Mouse (Mus musculus) stomach, embryonic 15.5 days (tissue): ENCODE measurements around the gene Grid1. TPM values are rescaled to one million over a fixed set of nuclear protein-coding genes. Genes with fewer than 3 reads are reported as not detected.

Experiments used
- ATAC-seq: fragments of 200-750 bp; cut with Nextera tagmentation; 2 replicates; pipeline ENCODE4 v1.8.0; 2017; ENCODE audit warnings: low read depth, moderate number of reproducible peaks, moderate TSS enrichment; ENCODE audit not compliant: insufficient read depth, low FRiP score
- H3K27ac ChIP-seq: fragments of 300-500 bp; sonication (generic); 2 replicates; pipeline ENCODE4 v1.5.1; 2015; ENCODE audit warnings: mild to moderate bottlenecking, inconsistent platforms
- H3K27me3 ChIP-seq: fragments of 300-500 bp; sonication (generic); replicated peaks from 2 replicates; pipeline ENCODE4 v1.6.1; 2015; ENCODE audit warnings: inconsistent platforms
- H3K36me3 ChIP-seq: fragments of 300-500 bp; sonication (generic); 2 replicates; pipeline ENCODE4 v1.6.1; 2015; ENCODE audit warnings: inconsistent platforms
- H3K4me1 ChIP-seq: fragments of 300-500 bp; sonication (generic); 2 replicates; pipeline ENCODE4 v1.6.1; 2015; ENCODE audit warnings: inconsistent platforms
- H3K4me2 ChIP-seq: fragments of 300-500 bp; sonication (generic); 2 replicates; pipeline ENCODE4 v1.6.1; 2015; ENCODE audit warnings: mild to moderate bottlenecking, inconsistent platforms
- H3K4me3 ChIP-seq: fragments of 300-500 bp; sonication (generic); replicated peaks from 2 replicates; pipeline ENCODE4 v1.5.1; 2015; ENCODE audit warnings: inconsistent platforms
- H3K9ac ChIP-seq: fragments of 300-500 bp; sonication (generic); 2 replicates; pipeline ENCODE4 v1.6.1; 2015; ENCODE audit warnings: inconsistent platforms
- H3K9me3 ChIP-seq: fragments of 300-500 bp; sonication (generic); 2 replicates; pipeline ENCODE4 v1.6.1; 2016; ENCODE audit warnings: inconsistent platforms
- WGBS: fragments of 180-500 bp; shearing (Covaris S2); methylation state at CpG from one replicate; pipeline ENCODE4 v1.1.7; 2015; 5-methylcytosine and 5-hydroxymethylcytosine counted together
- polyA plus RNA-seq: library from polyadenylated mRNA; unstranded; fragments of >200 nt; fragmentation: Nextera tagmentation; extraction: Ambion mirVana; gene quantifications from 2 replicates; pipeline ENCODE4 v1.2.1, GENCODE M21; 2015

Gene Grid1
- polyA plus RNA-seq, 1 experiment from 2014 or later = 0.76 TPM

- H3K4me3 ChIP-seq = no peak overlapping the region
- no peaks in the 10 kb centered on the region for H3K4me1 ChIP-seq
- no peaks in the 10 kb centered on the region for H3K36me3 ChIP-seq
- H3K9me3 ChIP-seq = no peaks in the 10 kb centered on the region
- no peak overlapping the region for H3K4me2 ChIP-seq
- H3K9ac ChIP-seq = no peak overlapping the region
- H3K27me3 ChIP-seq = no peaks in the 10 kb centered on the region
- 78% methylated on average over 7 of the region's 7 CpGs for WGBS
- no peak overlapping the region for H3K27ac ChIP-seq
- ATAC-seq = no peak
Observed at GRCm38 (mm10) chr14:35139824-35140223, 319.9 kb downstream of the Grid1 start.

- ATAC-seq = no peak
- no peak overlapping the region for H3K4me2 ChIP-seq
- no peaks in the 10 kb centered on the region for H3K4me1 ChIP-seq
- no peaks in the 10 kb centered on the region for H3K9me3 ChIP-seq
- H3K27ac ChIP-seq = no peak overlapping the region
- no peak overlapping the region for H3K9ac ChIP-seq
- H3K27me3 ChIP-seq = no peaks in the 10 kb centered on the region
- H3K4me3 ChIP-seq = no peak overlapping the region
- WGBS = 74% methylated on average over 3 of the region's 3 CpGs
- no peaks in the 10 kb centered on the region for H3K36me3 ChIP-seq
Observed at GRCm38 (mm10) chr14:35152450-35152849, 332.5 kb downstream of the Grid1 start.

GRCm38 (mm10) chr14:35153701-35154277 is 333.9 kb downstream of the Grid1 start:
- Histone ChIP-seq H3K27me3 (no peaks in the 10 kb centered on the region), H3K4me3 (no peak overlapping the region), H3K4me1 (no peaks in the 10 kb centered on the region), H3K9me3 (no peaks in the 10 kb centered on the region), H3K27ac (no peak overlapping the region), H3K4me2 (no peak overlapping the region), H3K9ac (no peak overlapping the region), H3K36me3 (no peaks in the 10 kb centered on the region)
- WGBS = 52% methylated on average over 3 of the region's 3 CpGs
- no peak for ATAC-seq

- Histone ChIP-seq H3K4me1 (no peaks in the 10 kb centered on the region), H3K9ac (no peak overlapping the region), H3K4me3 (no peak overlapping the region), H3K27ac (no peak overlapping the region), H3K27me3 (no peaks in the 10 kb centered on the region), H3K36me3 (no peaks in the 10 kb centered on the region), H3K9me3 (no peaks in the 10 kb centered on the region), H3K4me2 (no peak overlapping the region)
- 47% methylated on average over 3 of the region's 3 CpGs for WGBS
- no peak for ATAC-seq
Observed at GRCm38 (mm10) chr14:35154364-35154763, 334.5 kb downstream of the Grid1 start.

DNA sequence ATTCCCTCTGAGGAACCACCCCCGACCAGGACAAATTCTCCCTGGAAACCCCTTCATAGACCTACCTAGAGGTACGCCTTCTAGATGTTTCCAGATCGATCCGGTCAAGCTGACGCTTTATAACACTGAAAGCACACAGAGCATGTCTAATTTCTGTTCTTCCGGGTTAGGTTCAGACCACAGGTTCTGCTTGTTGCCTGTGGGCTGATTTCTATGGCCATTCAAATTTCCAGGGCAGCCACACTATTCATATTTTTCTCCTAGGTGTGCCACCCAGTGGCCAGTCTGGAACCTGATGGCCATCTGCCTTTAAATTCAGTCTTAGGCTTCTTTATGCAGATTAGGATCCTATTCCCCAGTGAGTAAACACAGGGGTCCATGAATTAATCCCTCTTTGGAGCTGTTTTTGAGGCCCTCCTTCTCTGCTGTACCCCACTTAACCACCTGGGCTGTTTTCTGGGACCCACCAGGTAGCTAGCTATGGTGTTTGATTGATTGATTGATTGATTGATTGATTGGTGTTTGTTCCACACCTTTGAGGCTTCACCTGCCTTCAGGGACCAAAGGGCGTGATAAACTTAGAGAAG is 337.3 kb downstream of the Grid1 start:
- Histone ChIP-seq H3K9me3 (no peaks in the 10 kb centered on the region), H3K27ac (no peak overlapping the region), H3K4me1 (no peaks in the 10 kb centered on the region), H3K9ac (no peak overlapping the region), H3K4me2 (no peak overlapping the region), H3K36me3 (no peaks in the 10 kb centered on the region), H3K27me3 (no peaks in the 10 kb centered on the region), H3K4me3 (no peak overlapping the region)
- no peak for ATAC-seq
- 80% methylated on average over 7 of the region's 7 CpGs for WGBS

GRCm38 (mm10) chr14:35159296-35159695 is 339.4 kb downstream of the Grid1 start:
- Histone ChIP-seq H3K4me3 (no peak overlapping the region), H3K9ac (no peak overlapping the region), H3K27ac (no peak overlapping the region), H3K4me2 (no peak overlapping the region), H3K27me3 (no peaks in the 10 kb centered on the region), H3K9me3 (no peaks in the 10 kb centered on the region), H3K4me1 (no peaks in the 10 kb centered on the region), H3K36me3 (no peaks in the 10 kb centered on the region)
- 83% methylated on average over 2 of the region's 2 CpGs for WGBS
- ATAC-seq = no peak

DNA sequence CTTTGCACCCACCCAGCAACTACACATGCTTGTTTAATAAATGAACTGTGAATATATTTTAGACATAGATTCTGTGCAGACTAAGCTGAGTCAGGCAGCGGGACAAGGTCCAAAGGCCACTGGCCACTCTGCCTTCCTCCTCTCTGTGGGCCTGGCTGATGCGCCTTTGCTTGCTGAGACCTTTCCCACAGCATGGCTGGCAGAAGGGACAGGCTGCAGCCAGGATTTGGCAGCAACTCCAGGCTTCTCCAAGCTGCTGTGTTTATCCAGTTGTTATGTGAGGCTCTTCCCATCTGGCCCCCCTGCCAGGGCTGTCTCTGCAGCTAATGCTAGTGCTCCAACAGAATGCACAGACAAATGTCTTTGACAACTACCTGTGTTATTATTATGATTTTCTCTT is 347.5 kb downstream of the Grid1 start:
- Histone ChIP-seq H3K27me3 (no peaks in the 10 kb centered on the region), H3K4me2 (no peak overlapping the region), H3K9me3 (no peaks in the 10 kb centered on the region), H3K36me3 (no peaks in the 10 kb centered on the region), H3K4me3 (no peak overlapping the region), H3K4me1 (no peaks in the 10 kb centered on the region), H3K27ac (no peak overlapping the region), H3K9ac (no peak overlapping the region)
- ATAC-seq = no peak
- 69% methylated on average over 2 of the region's 2 CpGs for WGBS

GRCm38 (mm10) chr14:35173861-35174260 is 354.0 kb downstream of the Grid1 start:
- no peak overlapping the region for H3K4me2 ChIP-seq
- H3K4me1 ChIP-seq = no peaks in the 10 kb centered on the region
- no peak overlapping the region for H3K9ac ChIP-seq
- H3K27ac ChIP-seq = no peak overlapping the region
- ATAC-seq = no peak
- no peaks in the 10 kb centered on the region for H3K27me3 ChIP-seq
- 50% methylated on average over 1 of the region's 1 CpGs for WGBS
- H3K9me3 ChIP-seq = no peaks in the 10 kb centered on the region
- H3K4me3 ChIP-seq = no peak overlapping the region
- H3K36me3 ChIP-seq = no peaks in the 10 kb centered on the region

GRCm38 (mm10) chr14:35176021-35176420 is 356.1 kb downstream of the Grid1 start:
- no peaks in the 10 kb centered on the region for H3K36me3 ChIP-seq
- H3K27me3 ChIP-seq = no peaks in the 10 kb centered on the region
- no peak overlapping the region for H3K4me3 ChIP-seq
- no peak overlapping the region for H3K27ac ChIP-seq
- ATAC-seq = no peak
- H3K9ac ChIP-seq = no peak overlapping the region
- 88% methylated on average over 3 of the region's 3 CpGs for WGBS
- no peaks in the 10 kb centered on the region for H3K4me1 ChIP-seq
- H3K4me2 ChIP-seq = no peak overlapping the region
- H3K9me3 ChIP-seq = no peaks in the 10 kb centered on the region

GRCm38 (mm10) chr14:35179076-35179475 is 359.2 kb downstream of the Grid1 start:
- Histone ChIP-seq H3K4me1 (no peaks in the 10 kb centered on the region), H3K4me3 (no peak overlapping the region), H3K4me2 (no peak overlapping the region), H3K36me3 (no peaks in the 10 kb centered on the region), H3K9ac (no peak overlapping the region), H3K9me3 (no peaks in the 10 kb centered on the region), H3K27me3 (no peaks in the 10 kb centered on the region), H3K27ac (no peak overlapping the region)
- no peak for ATAC-seq

DNA sequence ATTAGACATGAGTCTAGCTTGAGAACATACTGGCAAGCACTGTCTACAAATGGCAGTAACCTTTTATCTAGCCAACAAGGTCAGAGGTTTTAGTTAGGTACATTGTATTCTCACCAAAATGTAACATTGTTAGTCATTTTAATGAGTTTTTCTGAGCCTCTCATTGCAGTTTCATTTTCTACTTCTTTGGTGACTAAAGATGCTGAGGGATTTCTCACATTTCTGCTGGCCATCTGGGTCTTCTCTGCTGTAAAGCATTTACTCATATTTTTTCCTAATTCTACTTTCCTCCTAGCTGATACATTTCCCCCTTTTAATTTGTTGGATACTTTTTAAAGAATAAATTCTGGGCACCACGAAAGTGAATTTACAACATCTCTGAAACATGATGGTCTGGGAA is 365.5 kb downstream of the Grid1 start:
- 70% methylated on average over 1 of the region's 1 CpGs for WGBS
- Histone ChIP-seq H3K36me3 (no peaks in the 10 kb centered on the region), H3K9ac (no peak overlapping the region), H3K4me2 (no peak overlapping the region), H3K4me3 (no peak overlapping the region), H3K9me3 (no peaks in the 10 kb centered on the region), H3K4me1 (no peaks in the 10 kb centered on the region), H3K27ac (no peak overlapping the region), H3K27me3 (no peaks in the 10 kb centered on the region)
- ATAC-seq = no peak

GRCm38 (mm10) chr14:35192256-35192655 is 372.3 kb downstream of the Grid1 start:
- 92% methylated on average over 6 of the region's 6 CpGs for WGBS
- no peaks in the 10 kb centered on the region for H3K36me3 ChIP-seq
- no peaks in the 10 kb centered on the region for H3K27me3 ChIP-seq
- H3K9me3 ChIP-seq = no peaks in the 10 kb centered on the region
- H3K4me1 ChIP-seq = no peaks in the 10 kb centered on the region
- ATAC-seq = no peak
- H3K9ac ChIP-seq = no peak overlapping the region
- H3K4me2 ChIP-seq = no peak overlapping the region
- no peak overlapping the region for H3K27ac ChIP-seq
- H3K4me3 ChIP-seq = no peak overlapping the region

DNA sequence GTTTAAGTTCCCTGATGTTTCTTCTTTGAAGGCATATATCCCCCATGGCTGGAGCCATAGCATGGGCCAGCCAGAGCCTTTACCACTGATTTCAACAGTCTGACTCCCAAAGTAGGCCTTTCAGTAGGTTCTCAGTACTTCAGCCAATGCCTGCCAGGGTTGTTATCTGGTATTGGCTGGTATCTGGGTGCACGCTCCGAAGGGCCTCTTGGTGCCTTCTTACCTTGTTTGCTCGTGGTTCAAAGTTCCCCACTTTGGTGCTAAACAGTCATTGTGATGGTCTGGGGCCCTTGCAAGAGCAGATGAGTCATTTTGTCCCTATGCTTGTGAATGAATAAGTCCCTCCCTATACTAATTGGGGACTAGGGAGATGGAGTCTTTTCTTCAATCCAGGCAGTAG is 377.5 kb downstream of the Grid1 start:
- no peaks in the 10 kb centered on the region for H3K27me3 ChIP-seq
- H3K27ac ChIP-seq = no peak overlapping the region
- H3K9me3 ChIP-seq = no peaks in the 10 kb centered on the region
- no peak overlapping the region for H3K4me3 ChIP-seq
- H3K36me3 ChIP-seq = no peaks in the 10 kb centered on the region
- no peak overlapping the region for H3K4me2 ChIP-seq
- WGBS = 64% methylated on average over 3 of the region's 3 CpGs
- ATAC-seq = no peak
- no peaks in the 10 kb centered on the region for H3K4me1 ChIP-seq
- H3K9ac ChIP-seq = no peak overlapping the region
